Mouse (Mus musculus) mesoderm, embryonic 11.5 days (tissue): ENCODE data around the gene Gm20388.
A peak's percentile ranks its signal among the peaks of the same experiment; 100 is the strongest.
"Not testable (repeated sequence)": the region's sequence is repeated elsewhere in the genome, so short reads cannot be mapped to it uniquely, and the experiment has no call there.

Source experiments
- DNase-seq: peaks from one replicate; pipeline ENCODE4 v3.0.0-alpha.2; 2012; ENCODE audit warnings: low read depth, low spot score

Gm20388 gene

GRCm38 (mm10) chr8:122569329-122569728 lies 2658.7 kb downstream of the Gm20388 start:
- no peak for DNase-seq

- DNase-seq = no peak
Measured at GRCm38 (mm10) chr8:122569996-122570395, 2659.4 kb downstream of the Gm20388 start.

- DNase-seq = no peak
Measured at GRCm38 (mm10) chr8:122571153-122571552, 2660.5 kb downstream of the Gm20388 start.

GRCm38 (mm10) chr8:122571750-122572267 lies 2661.2 kb downstream of the Gm20388 start:
- no peak for DNase-seq

GRCm38 (mm10) chr8:122572751-122573150 lies 2662.1 kb downstream of the Gm20388 start:
- no peak for DNase-seq

- DNase-seq = not testable (repeated sequence)
Measured at GRCm38 (mm10) chr8:122573176-122573575, 2662.5 kb downstream of the Gm20388 start.

- no peak for DNase-seq
Measured at GRCm38 (mm10) chr8:122573577-122573976, 2662.9 kb downstream of the Gm20388 start.

- DNase-seq = no peak
Measured at GRCm38 (mm10) chr8:122574264-122574663, 2663.6 kb downstream of the Gm20388 start.

- no peak for DNase-seq
Measured at GRCm38 (mm10) chr8:122574667-122575251, 2664.1 kb downstream of the Gm20388 start.

GRCm38 (mm10) chr8:122575286-122575685 lies 2664.6 kb downstream of the Gm20388 start:
- no peak for DNase-seq

- DNase-seq = no peak
Measured at GRCm38 (mm10) chr8:122575735-122576647, 2665.3 kb downstream of the Gm20388 start.

- peak; percentile 93 for DNase-seq
Measured at GRCm38 (mm10) chr8:122576648-122577022, 2666.0 kb downstream of the Gm20388 start, which contains the start of gene Aprt. TSS of gene Aprt (minus strand) at chr8:122576909.

- no peak for DNase-seq
Measured at GRCm38 (mm10) chr8:122577116-122577515, 2666.5 kb downstream of the Gm20388 start.

- DNase-seq = no peak
Measured at GRCm38 (mm10) chr8:122579196-122579595, 2668.6 kb downstream of the Gm20388 start.

GRCm38 (mm10) chr8:122580926-122581325 lies 2670.3 kb downstream of the Gm20388 start:
- no peak for DNase-seq

GRCm38 (mm10) chr8:122584981-122585380 lies 2674.3 kb downstream of the Gm20388 start:
- no peak for DNase-seq

- DNase-seq = no peak
Measured at GRCm38 (mm10) chr8:122585411-122585891, 2674.8 kb downstream of the Gm20388 start.

- DNase-seq = no peak
Measured at GRCm38 (mm10) chr8:122586171-122586570, 2675.5 kb downstream of the Gm20388 start.

GRCm38 (mm10) chr8:122586749-122587148 lies 2676.1 kb downstream of the Gm20388 start:
- no peak for DNase-seq

GRCm38 (mm10) chr8:122593240-122593639 lies 2682.6 kb downstream of the Gm20388 start:
- DNase-seq = no peak

GRCm38 (mm10) chr8:122593783-122594507 lies 2683.3 kb downstream of the Gm20388 start:
- no peak for DNase-seq

- DNase-seq = no peak
Measured at GRCm38 (mm10) chr8:122596031-122596430, 2685.4 kb downstream of the Gm20388 start.
